Mouse (Mus musculus) T-cell, adult 2 months (primary cell): ENCODE data around the gene Olfr1.

ENCODE experiments used
- DNase-seq: peaks from one replicate; pipeline ENCODE4 v3.0.0; 2022; ENCODE audit warnings: low spot score

Gene Olfr1

GRCm38 (mm10) chr11:73399514-73399913, at the start of gene Olfr1:
Gene Olfr1 (minus strand): TSS chr11:73399614.
- no peak for DNase-seq

DNA sequence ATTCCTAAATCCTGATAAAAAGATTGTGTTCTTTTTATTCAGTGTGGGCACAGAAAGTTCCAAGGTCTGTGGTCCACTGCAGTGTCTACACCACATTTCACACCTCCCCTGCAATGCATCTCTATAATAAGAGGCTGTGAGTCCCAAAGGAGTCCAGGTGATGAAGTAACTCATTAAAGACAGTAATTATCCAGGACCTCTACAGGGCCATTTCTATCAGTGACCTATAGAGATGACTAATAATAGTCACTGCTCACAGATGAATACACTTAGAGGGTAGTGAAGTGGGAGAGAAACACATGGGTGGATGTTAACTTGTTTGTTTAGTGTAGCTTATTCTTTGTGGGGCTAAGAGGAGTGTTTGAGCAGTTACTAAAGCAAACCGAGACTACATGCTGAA, 29.0 kb upstream of the Olfr1 start, which contains the start of gene Olfr378:
Gene Olfr378, minus strand, starts transcription at position 101 of the 400 bp plus-strand sequence.
- DNase-seq = no peak

GRCm38 (mm10) chr11:73395374-73395773, 4.0 kb downstream of the Olfr1 start:
- DNase-seq = no peak

- no peak for DNase-seq
Observed at GRCm38 (mm10) chr11:73370946-73371345, 28.5 kb downstream of the Olfr1 start, which contains the start of gene Olfr376. Gene Olfr376 (plus strand): TSS chr11:73371246.

GRCm38 (mm10) chr11:73350483-73350882, 48.9 kb downstream of the Olfr1 start, which contains the start of gene Olfr20:
Gene Olfr20 (plus strand): TSS chr11:73350783.
- DNase-seq = no peak
